Mouse (Mus musculus) central nervous system, embryonic 14 days (tissue): ENCODE results near the gene Lta. TPM values are rescaled to one million over a fixed set of nuclear protein-coding genes. Genes with fewer than 3 reads are reported as not detected.

Experiments
- polyA plus RNA-seq: library from polyadenylated mRNA; depleted of rRNA; stranded (reverse); fragments of >200 nt; gene quantifications from 2 replicates; pipeline ENCODE4 v1.2.3, GENCODE M21; 2012; rRNA removed

The Lta gene
- polyA plus RNA-seq: 0.32 and 0.34 TPM in 2 replicates

GRCm38 (mm10) chr17:35204494-35205379, at the start of gene Lta:
Lta (minus strand) TSS chr17:35205351.

GRCm38 (mm10) chr17:35241305-35242014, 36.3 kb upstream of the Lta start, which contains the start of gene Ddx39b:
Ddx39b (plus strand) TSS chr17:35241746.

GRCm38 (mm10) chr17:35235614-35236389, 30.7 kb upstream of the Lta start, which contains the start of gene Nfkbil1:
Nfkbil1 (minus strand) TSS chr17:35235792.

DNA sequence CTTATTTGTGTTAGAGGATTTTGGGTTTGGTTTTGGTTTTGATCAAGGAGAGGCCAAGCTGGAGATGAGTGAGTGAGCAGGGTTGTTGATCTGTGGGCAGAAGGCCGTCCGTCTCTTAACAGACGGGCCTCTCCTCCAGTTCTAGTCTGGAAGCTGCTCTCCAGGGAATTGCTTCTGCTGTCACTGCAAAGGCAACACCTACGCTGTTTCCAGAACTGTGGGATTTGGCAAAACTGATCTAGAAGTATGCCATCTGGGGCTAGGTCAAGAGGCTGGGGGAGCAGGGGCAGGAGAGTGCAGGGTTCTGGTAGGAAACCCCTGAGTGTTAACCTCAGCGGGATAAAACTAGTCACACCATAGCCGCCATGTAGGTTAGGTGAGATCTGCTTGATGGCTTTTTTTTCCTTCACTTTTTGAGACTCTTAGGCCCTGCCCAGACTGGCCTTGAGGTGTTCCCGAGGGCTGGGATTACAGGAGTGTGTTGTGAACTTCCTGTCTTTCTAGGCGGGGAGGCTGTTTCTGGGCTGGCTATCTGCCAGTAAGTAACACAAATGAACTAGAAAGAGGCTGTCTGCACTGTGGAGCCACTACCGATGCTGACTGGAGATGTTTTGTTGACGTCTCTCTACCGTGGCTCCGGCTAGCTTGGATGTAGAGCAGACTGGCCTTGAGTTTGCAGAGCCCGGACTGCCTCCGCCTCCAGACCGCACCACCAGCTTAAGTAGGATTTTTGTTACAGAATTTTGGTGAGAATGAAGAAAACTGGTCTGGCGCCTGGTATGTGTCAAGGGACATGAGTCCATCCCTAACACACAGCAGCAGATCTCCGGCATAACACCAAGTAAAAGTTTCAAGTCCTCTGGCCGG, 28.2 kb upstream of the Lta start, which contains the start of gene Atp6v1g2:
TSS of gene Atp6v1g2 (plus strand) at position 547 of the 867 bp plus-strand sequence.

DNA sequence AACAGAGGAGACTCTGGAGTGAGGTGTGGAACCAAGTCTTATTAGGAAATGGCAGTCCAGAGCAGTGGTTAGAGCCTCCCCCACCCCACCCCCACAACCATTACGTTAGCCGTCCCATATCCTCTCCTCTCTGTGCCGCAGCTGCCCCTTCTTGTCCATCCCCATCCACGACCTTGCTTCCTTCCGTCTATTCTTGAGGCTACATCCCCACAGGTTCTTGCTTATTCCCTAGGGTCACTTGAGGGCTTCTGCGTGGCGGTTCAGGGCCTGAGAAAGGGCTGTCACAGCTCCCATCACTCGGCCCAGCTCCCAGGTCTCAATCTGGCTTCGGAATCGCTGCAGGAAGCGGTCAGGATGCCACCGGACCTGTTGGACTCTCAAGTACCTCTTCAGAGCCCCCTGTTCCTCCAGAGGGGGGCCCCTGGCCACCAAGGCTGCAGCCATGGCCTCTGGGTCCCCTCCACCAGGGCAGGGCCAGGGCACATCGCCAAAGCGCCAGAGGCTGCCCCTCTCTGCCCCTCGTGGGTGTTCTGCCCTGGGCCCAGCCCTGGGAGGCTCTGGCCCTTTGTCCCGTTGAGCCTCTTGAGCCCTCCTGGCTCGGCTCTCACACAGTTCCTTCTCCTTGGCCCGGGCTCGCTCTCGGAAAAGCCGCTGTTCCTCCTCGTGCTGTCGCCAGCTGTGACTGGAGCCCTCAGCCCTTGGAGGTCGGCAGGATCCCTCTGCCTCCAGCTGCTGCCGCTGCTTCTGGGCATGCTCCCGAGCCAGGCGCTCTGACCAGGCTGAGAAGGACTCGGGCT, 15.2 kb upstream of the Lta start, which contains the start of gene Gm16181:
TSS of gene Gm16181 (plus strand) at position 679 of the 797 bp plus-strand sequence.

GRCm38 (mm10) chr17:35201787-35202186, 3.4 kb downstream of the Lta start, which contains the start of gene Tnf:
Tnf (minus strand) TSS chr17:35202007.

GRCm38 (mm10) chr17:35193881-35194843, 11.0 kb downstream of the Lta start, which contains the start of gene Ltb:
Ltb (plus strand) TSS chr17:35194439.

GRCm38 (mm10) chr17:35187959-35188610, 17.1 kb downstream of the Lta start, which contains the start of gene Lst1:
Lst1 (minus strand) TSS chr17:35188439.

GRCm38 (mm10) chr17:35175968-35176367, 29.2 kb downstream of the Lta start, which contains the start of gene Aif1:
Aif1 (minus strand) TSS chr17:35176068.

DNA sequence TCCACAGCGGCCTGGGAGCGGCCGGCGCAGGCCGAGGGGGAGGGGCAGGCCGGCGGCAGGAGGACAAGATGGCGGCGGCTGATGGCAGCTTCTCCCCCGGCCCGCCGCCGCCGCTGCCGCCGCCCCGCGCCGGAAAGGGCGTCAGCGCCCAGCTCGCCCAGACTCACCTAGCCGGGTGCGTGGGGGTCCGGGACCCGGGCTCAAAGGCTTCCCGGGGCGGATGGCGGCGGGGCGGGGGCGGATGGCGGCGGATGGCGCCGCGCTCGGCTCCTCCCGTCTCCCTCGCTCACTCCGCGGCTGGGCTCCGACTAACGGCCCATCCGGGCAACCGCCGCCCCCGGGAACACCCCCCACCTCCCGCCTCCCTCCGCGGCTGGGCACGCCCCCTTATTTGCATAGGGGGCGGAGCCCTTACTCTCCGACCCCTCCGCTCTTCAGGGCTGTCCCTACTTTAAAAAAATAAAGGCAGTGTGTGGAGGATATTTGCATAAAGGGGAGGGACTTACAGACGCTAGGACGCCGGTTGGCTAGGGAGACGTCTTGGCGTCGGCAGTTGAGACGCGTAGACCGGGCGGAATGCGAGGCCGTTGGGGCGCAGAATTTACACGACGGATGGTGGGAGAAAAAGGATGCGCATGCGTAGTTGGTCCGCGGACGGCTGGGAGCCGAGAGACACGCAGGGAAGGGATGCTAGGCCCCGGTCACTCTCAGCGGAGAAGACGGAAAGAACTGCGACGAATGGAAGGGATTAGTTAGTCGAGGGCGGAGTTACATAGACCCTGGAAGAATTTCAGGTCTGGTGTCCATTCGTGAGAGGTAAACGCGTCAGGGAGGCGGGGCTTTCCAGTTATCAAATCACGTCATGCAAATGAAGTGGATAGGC, 40.3 kb downstream of the Lta start, which contains the start of gene Prrc2a:
TSS of gene Prrc2a (minus strand) at position 330 of the 883 bp plus-strand sequence.

Other genes with a start within 250 kb of the Lta start
- gene Hspa1b, start 246.1 kb downstream of the Lta start, polyA plus RNA-seq: 4.4 and 6.7 TPM in 2 replicates
- not detected in 2 replicates for gene Gm20481, start 235.4 kb downstream of the Lta start, polyA plus RNA-seq
- 4.1 and 5.8 TPM in 2 replicates for gene Hspa1a, start 233.2 kb downstream of the Lta start, polyA plus RNA-seq
- 0.29 and 0.31 TPM in 2 replicates for gene Hspa1l, start 232.6 kb downstream of the Lta start, polyA plus RNA-seq
- gene Lsm2, start 223.5 kb downstream of the Lta start, polyA plus RNA-seq: 113 and 117 TPM in 2 replicates
- gene Vars, start 204.4 kb downstream of the Lta start, polyA plus RNA-seq: 96.9 and 103 TPM in 2 replicates
- 0.54 and 0.55 TPM in 2 replicates for gene Vwa7, start 188.8 kb downstream of the Lta start, polyA plus RNA-seq
- gene Sapcd1, start 177.3 kb downstream of the Lta start, polyA plus RNA-seq: 6.1 TPM in 2 replicates
- 4.1 and 6.2 TPM in 2 replicates for gene Msh5, start 158.6 kb downstream of the Lta start, polyA plus RNA-seq
- gene Clic1, start 155.4 kb downstream of the Lta start, polyA plus RNA-seq: 89.1 and 106 TPM in 2 replicates
- gene Ddah2, start 146.3 kb downstream of the Lta start, polyA plus RNA-seq: 371 and 426 TPM in 2 replicates
- gene Ly6g6c, start 140.0 kb downstream of the Lta start, polyA plus RNA-seq: 0.07 and 0.48 TPM in 2 replicates
- 0.22 and 0.23 TPM in 2 replicates for gene Mpig6b, start 139.2 kb downstream of the Lta start, polyA plus RNA-seq
- gene Ly6g6e, start 128.4 kb downstream of the Lta start, polyA plus RNA-seq: 3.0 and 7.1 TPM in 2 replicates
- gene Ly6g6d, start 127.3 kb downstream of the Lta start, polyA plus RNA-seq: 2.3 and 2.8 TPM in 2 replicates
- 0.10 and 0.16 TPM in 2 replicates for gene Ly6g6f, start 119.7 kb downstream of the Lta start, polyA plus RNA-seq
- gene Abhd16a, start 116.1 kb downstream of the Lta start, polyA plus RNA-seq: 93.6 and 106 TPM in 2 replicates
- gene Ly6g5c, start 97.1 kb downstream of the Lta start, polyA plus RNA-seq: not detected in 2 replicates
- 2.9 TPM in 2 replicates for gene Ly6g5b, start 89.9 kb downstream of the Lta start, polyA plus RNA-seq
- 22.2 and 25.0 TPM in 2 replicates for gene Gpank1, start 83.9 kb downstream of the Lta start, polyA plus RNA-seq
- 218 and 221 TPM in 2 replicates for gene Csnk2b, start 83.3 kb downstream of the Lta start, polyA plus RNA-seq
- 4.9 and 5.3 TPM in 2 replicates for gene D17H6S53E, start 79.0 kb downstream of the Lta start, polyA plus RNA-seq
- gene Apom, start 73.3 kb downstream of the Lta start, polyA plus RNA-seq: 1.1 and 1.2 TPM in 2 replicates
- 327 and 363 TPM in 2 replicates for gene Bag6, start 70.2 kb downstream of the Lta start, polyA plus RNA-seq
- gene Prrc2a, start 40.5 kb downstream of the Lta start, polyA plus RNA-seq: 357 and 368 TPM in 2 replicates
- gene Aif1, start 29.3 kb downstream of the Lta start, polyA plus RNA-seq: 3.3 and 4.7 TPM in 2 replicates
- 12.8 and 13.3 TPM in 2 replicates for gene Lst1, start 16.9 kb downstream of the Lta start, polyA plus RNA-seq
- gene Ltb, start 10.9 kb downstream of the Lta start, polyA plus RNA-seq: 0.71 and 1.3 TPM in 2 replicates
- gene Tnf, start 3.3 kb downstream of the Lta start, polyA plus RNA-seq: 0.34 and 0.66 TPM in 2 replicates
- not detected in 2 replicates for gene Gm16181, start 15.5 kb upstream of the Lta start, polyA plus RNA-seq
- 68.5 and 73.3 TPM in 2 replicates for gene Atp6v1g2, start 28.3 kb upstream of the Lta start, polyA plus RNA-seq
- gene Nfkbil1, start 30.4 kb upstream of the Lta start, polyA plus RNA-seq: 15.6 TPM in 2 replicates
- gene Ddx39b, start 36.4 kb upstream of the Lta start, polyA plus RNA-seq: 959 and 1,020 TPM in 2 replicates
- gene H2-D1, start 57.4 kb upstream of the Lta start, polyA plus RNA-seq: 38.6 and 42.0 TPM in 2 replicates
- gene H2-Q1, start 115.1 kb upstream of the Lta start, polyA plus RNA-seq: 0.09 and 0.10 TPM in 2 replicates
- 0.92 and 0.94 TPM in 2 replicates for gene H2-Q2, start 136.9 kb upstream of the Lta start, polyA plus RNA-seq
- 4.9 and 7.0 TPM in 2 replicates for gene H2-Q4, start 174.3 kb upstream of the Lta start, polyA plus RNA-seq
- 0.54 and 0.61 TPM in 2 replicates for gene H2-Q6, start 219.5 kb upstream of the Lta start, polyA plus RNA-seq
- gene H2-Q7, start 233.8 kb upstream of the Lta start, polyA plus RNA-seq: 3.8 and 4.5 TPM in 2 replicates